Mouse (Mus musculus) bone marrow macrophage, adult 2 months (primary cell): Measurements from ENCODE around the gene Gpr152.
A peak's percentile ranks its signal among the peaks of the same experiment; 100 is the strongest.

Experiments used
- CTCF ChIP-seq: IDR thresholded peaks from 2 replicates; pipeline ENCODE4 v1.5.1; 2012; ENCODE audit warnings: low read depth, mild to moderate bottlenecking, low read length, moderate library complexity
- POLR2A ChIP-seq: IDR thresholded peaks from 2 replicates; pipeline ENCODE4 v1.6.1; 2012; ENCODE audit warnings: mild to moderate bottlenecking, low read depth, low read length, borderline replicate concordance

GRCm38 (mm10) chr19:4099056-4099455 is 40.5 kb upstream of the Gpr152 start:
- TF ChIP-seq CTCF, result peak; percentile 73
- TF ChIP-seq POLR2A, result no peak
